Mouse (Mus musculus): ENCODE results near the gene Vmn1r208. TPM values are rescaled to one million over a fixed set of nuclear protein-coding genes. Genes with fewer than 3 reads are reported as not detected.
"Not testable (repeated sequence)": the region's sequence is repeated elsewhere in the genome, so short reads cannot be mapped to it uniquely, and the experiment has no call there.

The Vmn1r208 gene
- not detected for total RNA-seq (2021)
- long read RNA-seq, experiment 1, result 0 reads
- long read RNA-seq, experiment 2, result 0 reads

GRCm38 (mm10) chr13:22777300-22777699 is at the start of gene Vmn1r208:
Gene Vmn1r208, minus strand, starts transcription at chr13:22777400.
- not testable (repeated sequence) for DNase-seq (ENCODE audit: low spot score in 2 of 2)

- DNase-seq (ENCODE audit: low spot score in 2 of 2), result not testable (repeated sequence)
Measured at GRCm38 (mm10) chr13:22821601-22822000, 44.4 kb upstream of the Vmn1r208 start.

GRCm38 (mm10) chr13:22809582-22809981 is 32.4 kb upstream of the Vmn1r208 start, which contains the start of gene Vmn1r209:
Gene Vmn1r209, minus strand, starts transcription at chr13:22809682.
- DNase-seq (ENCODE audit: low spot score in 2 of 2), result not testable (repeated sequence)

- DNase-seq (ENCODE audit: low spot score in 2 of 2), result not testable (repeated sequence)
Measured at GRCm38 (mm10) chr13:22788096-22788495, 10.9 kb upstream of the Vmn1r208 start.

DNA sequence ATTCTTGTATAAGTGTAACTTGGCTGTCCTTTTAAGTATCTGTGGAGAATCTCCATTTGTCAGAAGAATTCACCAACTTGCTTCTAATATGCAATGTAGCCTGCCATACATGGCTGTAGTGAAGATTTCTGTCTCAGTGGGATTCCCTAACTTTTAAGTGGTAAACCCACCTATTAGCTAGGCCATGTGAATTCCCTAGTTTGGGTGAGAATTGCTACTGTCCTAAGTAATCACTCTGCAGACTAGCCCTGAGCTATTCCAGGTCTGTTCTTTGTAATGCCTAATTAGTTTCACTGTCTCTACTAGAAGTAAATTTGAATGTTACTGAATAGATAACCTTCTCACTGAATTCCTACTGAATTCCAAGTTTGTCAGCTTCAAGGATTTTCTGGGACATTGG is 7.0 kb upstream of the Vmn1r208 start:
- not testable (repeated sequence) for DNase-seq (ENCODE audit: low spot score in 2 of 2)

- not testable (repeated sequence) for DNase-seq (ENCODE audit: low spot score in 2 of 2)
Measured at GRCm38 (mm10) chr13:22771592-22771991, 5.6 kb downstream of the Vmn1r208 start.

DNA sequence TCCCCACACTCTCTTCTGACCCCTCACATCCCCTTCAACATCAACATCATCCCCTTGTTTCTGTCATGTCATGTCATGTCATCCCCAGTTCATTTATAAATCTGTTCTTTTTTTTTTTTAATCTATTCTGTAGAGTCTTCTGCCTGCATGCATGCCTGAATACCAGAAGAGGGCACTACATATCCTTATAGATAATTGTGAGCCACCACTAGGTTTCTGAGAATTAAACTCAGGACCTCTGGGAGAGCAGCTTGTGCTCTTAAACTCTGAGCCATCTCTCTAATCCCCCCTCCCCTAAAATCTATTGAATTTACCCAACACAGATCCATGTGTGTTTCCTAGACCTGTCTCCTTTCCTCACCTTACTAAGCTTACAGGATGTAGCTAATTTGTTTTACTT is 29.7 kb downstream of the Vmn1r208 start:
- no peak for DNase-seq (ENCODE audit: low spot score in 2 of 2)

DNA sequence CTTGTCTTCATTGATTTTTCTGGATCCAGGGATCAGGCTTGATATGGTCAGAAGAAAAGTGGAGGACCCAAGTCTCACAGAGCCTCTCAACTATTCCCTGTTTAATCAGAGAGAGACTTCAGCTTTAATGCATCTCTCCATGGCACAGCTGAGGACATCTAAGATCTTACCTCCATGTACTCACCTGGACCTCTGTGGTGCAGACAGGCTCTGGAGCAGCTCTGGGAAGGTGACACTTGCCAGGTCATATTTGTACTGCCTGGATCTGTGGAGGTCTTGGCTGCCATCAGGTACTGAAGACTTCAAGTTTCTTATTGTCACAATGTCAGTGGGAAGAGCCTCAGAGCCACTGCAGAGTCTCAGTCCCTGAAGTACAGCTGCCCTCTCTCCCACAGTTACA is 47.7 kb downstream of the Vmn1r208 start, which contains the start of gene Vmn1r207-ps:
TSS of gene Vmn1r207-ps (minus strand) at position 101 of the 400 bp plus-strand sequence.
- not testable (repeated sequence) for DNase-seq (ENCODE audit: low spot score in 2 of 2)

Other genes with a start within 250 kb of the Vmn1r208 start
- not detected for gene Vmn1r204, start 224.2 kb downstream of the Vmn1r208 start, total RNA-seq (2021)
- gene Vmn1r205, start 184.4 kb downstream of the Vmn1r208 start, total RNA-seq (2021), result not detected
- gene Vmn1r206, start 153.1 kb downstream of the Vmn1r208 start, total RNA-seq (2021), result not detected
- under 1 TPM; 0.07 to 0.19 TPM for gene Vmn1r207-ps, start 47.8 kb downstream of the Vmn1r208 start, total RNA-seq (2021)
- under 1 TPM in 1 of 2 experiments, not detected in 1; 0.07 TPM for gene Vmn1r209, start 32.3 kb upstream of the Vmn1r208 start, total RNA-seq (2021)
- gene Vmn1r210, start 53.9 kb upstream of the Vmn1r208 start, total RNA-seq (2021), result not detected
- not detected for gene Vmn1r211, start 80.2 kb upstream of the Vmn1r208 start, total RNA-seq (2021)
- not detected for gene Vmn1r212, start 106.8 kb upstream of the Vmn1r208 start, total RNA-seq (2021)
- gene Vmn1r213, start 230.3 kb upstream of the Vmn1r208 start, total RNA-seq (2021), result not detected